In genomic region chr12:112143116-112143832, GRCm38 (mm10) we compare ENCODE assay signal across 8 mouse cellular contexts. TPM values are rescaled to one million over a fixed set of nuclear protein-coding genes. Genes with fewer than 3 reads are reported as not detected.
DNase-seq lines count a peak whose midpoint lies in the region; ATAC-seq lines count a peak whose summit lies in the region.

No protein-coding gene starts in this region.

- intact Hi-C loops in left cerebral cortex, postnatal 4 days (cut with DNase I) = loop anchor here (10.0 kb wide), 1 partner anchor 192 kb away; no protein-coding TSS in a partner anchor

- no peak for DNase-seq in frontal cortex, postnatal 36 days (ENCODE audit: low spot score in 2 of 2)
- peak; percentile 65 to 70 for DNase-seq in right cerebral cortex, postnatal 10 days (ENCODE audit: low spot score in 2 of 2)
- DNase-seq in right cerebral cortex, adult 2 months (ENCODE audit: low spot score in 2 of 2) = no peak
- DNase-seq in left cerebral cortex, postnatal 4 days = peak; percentile 53
- DNase-seq in retina, embryonic 14.5 days (ENCODE audit: low spot score) = peak; percentile 72
- DNase-seq in urinary bladder, postnatal 10 days (ENCODE audit: low spot score) = no peak
- DNase-seq in urinary bladder, postnatal 36 days (ENCODE audit: low spot score in 2 of 2) = no peak

- peak; percentile 38 for ATAC-seq in frontal cortex, adult (ENCODE audit: low TSS enrichment)

RNA-seq across cellular contexts. Expression of gene Kif26a, which starts 2.7 kb away (rescaled TPM):
- total RNA-seq in left cerebral cortex, postnatal 4 days (2021) = 10 to 100 TPM; 23.0 to 24.6 TPM

RNA-seq across cellular contexts. Expression of gene Aspg, which starts 36.8 kb away (rescaled TPM):
- total RNA-seq in left cerebral cortex, postnatal 4 days (2021) = 1 to 10 TPM; 1.2 to 1.4 TPM

Comparison
In these comparisons a context has a peak if more than half of its experiments do, and no peak if none do; other contexts are left out.
1. DNase-seq: peak in right cerebral cortex, postnatal 10 days (2 of 2), left cerebral cortex, postnatal 4 days (single experiment) and retina, embryonic 14.5 days (single experiment); none in frontal cortex, postnatal 36 days (0 of 2), right cerebral cortex, adult 2 months (0 of 2), urinary bladder, postnatal 10 days (single experiment) and urinary bladder, postnatal 36 days (0 of 2).